21 mouse cellular contexts compared by ENCODE assay signal in the genomic region with DNA sequence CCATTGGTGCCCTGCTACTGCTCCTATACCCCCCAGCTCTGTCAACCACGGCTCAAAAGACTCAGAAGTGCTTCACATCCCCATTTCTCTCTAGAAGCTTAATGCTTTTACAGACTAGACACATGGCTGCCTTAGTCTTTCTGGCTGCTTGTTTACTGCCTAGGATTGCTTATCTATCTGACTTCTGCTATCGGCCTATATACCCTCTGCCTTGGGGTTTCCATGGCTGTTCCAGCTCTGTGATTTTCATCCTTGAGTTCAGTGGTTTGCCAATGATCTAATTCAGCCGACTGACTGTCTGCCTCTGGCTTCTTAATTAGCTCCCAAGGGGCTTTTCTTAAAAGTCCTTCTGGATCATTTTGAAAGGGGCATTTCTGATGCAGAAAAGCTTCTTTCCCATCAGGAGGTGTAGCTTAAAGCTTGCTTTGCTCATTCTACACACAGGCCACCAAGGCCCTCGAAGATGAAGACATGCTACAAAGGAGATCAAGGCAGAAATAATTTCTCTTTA. TPM values are rescaled to one million over a fixed set of nuclear protein-coding genes. Genes with fewer than 3 reads are reported as not detected.
DNase-seq lines count a peak whose midpoint lies in the region; ATAC-seq and TF ChIP-seq lines count a peak whose summit lies in the region.
"Had no signal": no experiment of that assay in that cellular context is flagged by ENCODE, and none has a peak within 500 bp of the region (broad histone marks: within the 10 kb centered on the region; RNA-seq: fewer than 3 reads in every experiment).

No protein-coding gene starts in this region.

- H3K9me3 ChIP-seq in embryonic facial prominence, embryonic 14.5 days (ENCODE audit: control insufficient read depth, low read length) = no peaks in the 10 kb centered on the region
- no peaks in the 10 kb centered on the region for H3K9me3 ChIP-seq in embryonic facial prominence, embryonic 10.5 days
- H3K9me3 ChIP-seq in hindbrain, postnatal 0 days (ENCODE audit: low read length) = no peaks in the 10 kb centered on the region
- no peaks in the 10 kb centered on the region for H3K9me3 ChIP-seq in midbrain, postnatal 0 days (ENCODE audit: low read length)
- H3K9me3 ChIP-seq: embryonic facial prominence, embryonic 12.5 days; forebrain, embryonic 12.5 days; heart, embryonic 15.5 days; limb, embryonic 12.5 days had no signal

- ATAC-seq in embryonic facial prominence, embryonic 14.5 days (ENCODE audit: low read depth) = no peak
- no peak for ATAC-seq in hindbrain, postnatal 0 days
- ATAC-seq in midbrain, postnatal 0 days (ENCODE audit: low FRiP score) = no peak
- ATAC-seq: liver, postnatal 0 days; lung, postnatal 0 days had no signal

- WGBS in embryonic facial prominence, embryonic 14.5 days = 41% methylated on average over 4 of the region's 4 CpGs
- WGBS in embryonic facial prominence, embryonic 10.5 days = 46% methylated on average over 4 of the region's 4 CpGs
- 25% methylated on average over 4 of the region's 4 CpGs for WGBS in hindbrain, postnatal 0 days
- 13% methylated on average over 4 of the region's 4 CpGs for WGBS in midbrain, postnatal 0 days

- H3K4me1 ChIP-seq in embryonic facial prominence, embryonic 14.5 days (ENCODE audit: control insufficient read depth, insufficient read depth, low read length) = no peaks in the 10 kb centered on the region
- H3K4me1 ChIP-seq in embryonic facial prominence, embryonic 10.5 days = peaks cover 6% of the 10 kb centered on the region
- H3K4me1 ChIP-seq in hindbrain, postnatal 0 days (ENCODE audit: insufficient read depth, low read length) = no peaks in the 10 kb centered on the region
- no peaks in the 10 kb centered on the region for H3K4me1 ChIP-seq in midbrain, postnatal 0 days (ENCODE audit: insufficient read depth, low read length)
- H3K4me1 ChIP-seq: embryonic facial prominence, embryonic 12.5 days; heart, embryonic 15.5 days; limb, embryonic 12.5 days had no signal

- peak; percentile 49 for DNase-seq in embryonic facial prominence, embryonic 14.5 days (ENCODE audit: low spot score)
- no peak for DNase-seq in embryonic facial prominence, embryonic 10.5 days (ENCODE audit: low spot score)
- DNase-seq in MN1 (ENCODE audit: low spot score) = peak; percentile 66
- peak; percentile 67 for DNase-seq in hindbrain, postnatal 0 days (ENCODE audit: low spot score)
- DNase-seq in midbrain, postnatal 0 days (ENCODE audit: low spot score) = peak; percentile 67
- no peak for DNase-seq in left cerebral cortex, adult 11 months (ENCODE audit: low spot score)
- no peak for DNase-seq in cerebellum, adult 11 months
- DNase-seq: kidney, adult 8-10 months; kidney, postnatal 10 days; right cerebral cortex, postnatal 4 days; thymus, postnatal 14 days had no signal

- no peak for TF ChIP-seq CTCF in hindbrain, postnatal 0 days (IDR thresholded peaks at IDR 0.05; ENCODE audit: low read depth)
- no peak for TF ChIP-seq CTCF in midbrain, postnatal 0 days (IDR thresholded peaks at IDR 0.05)

- no peak overlapping the region for H3K27ac ChIP-seq in embryonic facial prominence, embryonic 14.5 days (replicated peaks; ENCODE audit: low read depth, low read length)
- H3K27ac ChIP-seq in embryonic facial prominence, embryonic 10.5 days (replicated peaks) = no peak overlapping the region
- H3K27ac ChIP-seq in hindbrain, postnatal 0 days = no peak overlapping the region
- peak overlapping the region; percentile 43 for H3K27ac ChIP-seq in midbrain, postnatal 0 days (ENCODE audit: low read depth, low read length)
- H3K27ac ChIP-seq: embryonic facial prominence, embryonic 12.5 days; forebrain, embryonic 12.5 days; heart, embryonic 15.5 days; limb, embryonic 12.5 days had no signal

- no peak overlapping the region for H3K9ac ChIP-seq in embryonic facial prominence, embryonic 14.5 days (ENCODE audit: low read depth, low read length)
- no peak overlapping the region for H3K9ac ChIP-seq in hindbrain, postnatal 0 days (replicated peaks; ENCODE audit: low read length)
- no peak overlapping the region for H3K9ac ChIP-seq in midbrain, postnatal 0 days (replicated peaks; ENCODE audit: low read length, poor library complexity, severe bottlenecking)
- H3K9ac ChIP-seq: embryonic facial prominence, embryonic 12.5 days; forebrain, embryonic 12.5 days; heart, embryonic 15.5 days; limb, embryonic 12.5 days; liver, postnatal 0 days had no signal

- H3K4me2 ChIP-seq in embryonic facial prominence, embryonic 14.5 days (ENCODE audit: low read depth, low read length) = no peak overlapping the region
- no peak overlapping the region for H3K4me2 ChIP-seq in hindbrain, postnatal 0 days (ENCODE audit: low read depth, low read length)
- no peak overlapping the region for H3K4me2 ChIP-seq in midbrain, postnatal 0 days (ENCODE audit: low read depth, low read length, poor library complexity, severe bottlenecking)
- H3K4me2 ChIP-seq: embryonic facial prominence, embryonic 12.5 days; forebrain, embryonic 12.5 days; heart, embryonic 15.5 days; limb, embryonic 12.5 days; liver, embryonic 11.5 days had no signal

- H3K27me3 ChIP-seq in embryonic facial prominence, embryonic 14.5 days (replicated peaks; ENCODE audit: control insufficient read depth, insufficient read depth, low read length) = no peaks in the 10 kb centered on the region
- no peaks in the 10 kb centered on the region for H3K27me3 ChIP-seq in embryonic facial prominence, embryonic 10.5 days (replicated peaks; ENCODE audit: low read depth, poor library complexity, severe bottlenecking)
- H3K27me3 ChIP-seq in hindbrain, postnatal 0 days (ENCODE audit: insufficient read depth, low read length) = no peaks in the 10 kb centered on the region
- no peaks in the 10 kb centered on the region for H3K27me3 ChIP-seq in midbrain, postnatal 0 days (ENCODE audit: insufficient read depth, low read length)
- H3K27me3 ChIP-seq: embryonic facial prominence, embryonic 12.5 days; forebrain, embryonic 12.5 days; heart, embryonic 15.5 days; limb, embryonic 12.5 days had no signal

- no peaks in the 10 kb centered on the region for H3K36me3 ChIP-seq in embryonic facial prominence, embryonic 14.5 days (ENCODE audit: control insufficient read depth, insufficient read depth, low read length)
- H3K36me3 ChIP-seq in embryonic facial prominence, embryonic 10.5 days (replicated peaks) = no peaks in the 10 kb centered on the region
- H3K36me3 ChIP-seq in hindbrain, postnatal 0 days (ENCODE audit: insufficient read depth, low read length) = no peaks in the 10 kb centered on the region
- no peaks in the 10 kb centered on the region for H3K36me3 ChIP-seq in midbrain, postnatal 0 days (ENCODE audit: insufficient read depth, low read length)
- H3K36me3 ChIP-seq: embryonic facial prominence, embryonic 12.5 days; forebrain, embryonic 12.5 days; heart, embryonic 15.5 days; limb, embryonic 12.5 days had no signal

- H3K4me3 ChIP-seq in embryonic facial prominence, embryonic 14.5 days (ENCODE audit: low read depth, low read length) = no peak overlapping the region
- no peak overlapping the region for H3K4me3 ChIP-seq in embryonic facial prominence, embryonic 10.5 days
- no peak overlapping the region for H3K4me3 ChIP-seq in hindbrain, postnatal 0 days (ENCODE audit: low read length)
- no peak overlapping the region for H3K4me3 ChIP-seq in midbrain, postnatal 0 days (ENCODE audit: low read depth, low read length)
- H3K4me3 ChIP-seq: embryonic facial prominence, embryonic 12.5 days; erythroblast, embryonic 14.5 days; forebrain, embryonic 12.5 days; heart, embryonic 15.5 days; limb, embryonic 12.5 days had no signal

RNA-seq across cellular contexts. Expression of a gene that starts 40.9 kb away (rescaled TPM):
- polyA plus RNA-seq in embryonic facial prominence, embryonic 14.5 days (2014; fragmentation: Nextera tagmentation; extraction: Ambion mirVana) = 141 and 149 TPM in 2 replicates
- 125 and 135 TPM in 2 replicates for polyA plus RNA-seq in embryonic facial prominence, embryonic 10.5 days (2016; fragmentation: Nextera tagmentation; extraction: Ambion mirVana)
- 514 and 592 TPM in 2 replicates for total RNA-seq in hindbrain, postnatal 0 days (2014; rRNA removed)
- 1,749 and 1,766 TPM in 2 replicates for polyA plus RNA-seq in hindbrain, postnatal 0 days (2015; fragmentation: Nextera tagmentation; extraction: Ambion mirVana)
- total RNA-seq in midbrain, postnatal 0 days (2014; rRNA removed) = 874 and 1,101 TPM in 2 replicates
- polyA plus RNA-seq in midbrain, postnatal 0 days (2015; fragmentation: Nextera tagmentation; extraction: Ambion mirVana) = 2,398 and 2,505 TPM in 2 replicates
- total RNA-seq: common myeloid progenitor, adult 5-6 weeks; monocyte, adult 5-6 weeks had no signal

Comparison
In these comparisons a context has a peak if more than half of its experiments do, and no peak if none do; other contexts are left out.
1. DNase-seq: peak in embryonic facial prominence, embryonic 14.5 days (single experiment), MN1 (single experiment), hindbrain, postnatal 0 days (single experiment) and midbrain, postnatal 0 days (single experiment); none in embryonic facial prominence, embryonic 10.5 days (single experiment), left cerebral cortex, adult 11 months (single experiment) and cerebellum, adult 11 months (single experiment).
2. RNA of a gene that starts 40.9 kb away (polyA plus RNA-seq): 2,398 to 2,505 TPM in midbrain, postnatal 0 days and 1,749 to 1,766 TPM in hindbrain, postnatal 0 days; 141 to 149 TPM in embryonic facial prominence, embryonic 14.5 days and 125 to 135 TPM in embryonic facial prominence, embryonic 10.5 days; every median in the first group is over 10 times any median in the second.